Mouse (Mus musculus) embryonic fibroblast, embryonic 13.5 days (primary cell): ENCODE measurements around the gene Prpf40a.

ENCODE experiments used
- CTCF ChIP-seq: IDR thresholded peaks from 2 replicates; pipeline ENCODE4 v1.5.1; 2011; ENCODE audit warnings: mild to moderate bottlenecking, control low read depth, low read length, moderate library complexity, borderline replicate concordance; ENCODE audit not compliant: insufficient read depth
- POLR2A ChIP-seq: IDR thresholded peaks from 2 replicates; pipeline ENCODE4 v1.6.1; 2011; ENCODE audit warnings: low read depth, mild to moderate bottlenecking, control low read depth, low read length, moderate library complexity

- TF ChIP-seq POLR2A (no peak), CTCF (no peak)
Measured at GRCm38 (mm10) chr2:53100093-53100492, 91.0 kb downstream of the Prpf40a start.
